Mouse (Mus musculus) olfactory bulb, adult 2 months (tissue): ENCODE measurements at regions not wholly inside any gene's neighbourhood (a gene's known extent, or its start where the extent isn't known, plus 50 kb on each side); places are given as distances from the start of the nearest gene placed in this dataset.

Experiments
- CTCF ChIP-seq: fragments of 200-500 bp; IDR thresholded peaks from 2 replicates; pipeline ENCODE4 v1.5.1; 2012; ENCODE audit warnings: low read depth, mild to moderate bottlenecking, low read length, moderate library complexity; ENCODE audit not compliant: insufficient read depth
- POLR2A ChIP-seq: fragments of 200-500 bp; IDR thresholded peaks from 2 replicates; pipeline ENCODE4 v1.6.1; 2012; ENCODE audit warnings: mild to moderate bottlenecking, low read depth, low read length, moderate library complexity; ENCODE audit not compliant: insufficient read depth

DNA sequence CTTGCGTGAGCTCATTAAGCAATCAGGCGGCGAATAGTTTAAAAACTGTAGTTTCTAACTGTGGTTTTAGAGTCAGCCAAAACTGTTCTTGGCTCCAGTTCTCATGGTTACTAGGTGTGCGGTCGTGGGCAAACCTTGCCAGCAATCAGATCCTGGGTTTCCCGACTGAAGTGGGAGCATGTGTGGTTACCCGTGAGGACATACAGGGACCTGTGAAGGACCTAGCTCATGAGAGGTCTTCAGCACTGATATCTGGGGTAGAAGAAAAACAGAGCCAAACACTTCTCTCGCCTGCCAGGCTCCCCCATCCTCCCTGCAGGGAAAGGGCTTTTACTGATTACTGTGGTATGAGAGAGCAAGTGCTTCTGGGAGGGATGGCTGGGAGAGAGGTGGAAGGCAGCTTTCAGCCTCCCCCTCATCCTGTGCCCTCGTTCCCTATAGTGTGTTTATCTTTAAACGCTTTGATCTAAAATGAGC lies 230.1 kb downstream of the Fgf9 start:
- TF ChIP-seq CTCF (no peak), POLR2A (no peak)
